Mouse (Mus musculus) kidney, adult 11 months (tissue): ENCODE data around the gene Olfr3.

Experiments
- DNase-seq: peaks from one replicate; pipeline ENCODE4 v3.0.0; 2022

The Olfr3 gene

DNA sequence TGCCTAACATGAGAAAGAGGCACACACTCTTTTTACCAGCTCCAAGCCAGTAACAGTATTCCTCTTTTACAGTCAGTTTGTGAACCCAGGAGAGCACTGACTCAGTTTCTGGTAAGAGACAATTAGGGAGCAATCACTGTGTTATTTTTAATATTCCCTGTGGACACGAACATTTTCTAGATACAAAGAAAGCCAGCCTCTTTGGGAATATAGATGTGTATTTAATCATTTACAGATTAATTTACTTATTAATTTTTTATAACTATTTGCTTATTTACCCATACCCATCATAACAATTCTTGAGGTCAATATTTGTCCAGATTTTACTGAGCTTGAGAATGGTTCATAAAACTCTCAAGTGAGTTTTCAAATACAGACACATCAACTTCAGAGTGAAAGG is at the start of gene Olfr3:
Gene Olfr3, minus strand, starts transcription at position 101 of the 400 bp plus-strand sequence.
- no peak for DNase-seq

- no peak for DNase-seq
Observed at GRCm38 (mm10) chr2:36862560-36862959, 45.7 kb upstream of the Olfr3 start, which contains the start of gene Olfr351. Gene Olfr351, minus strand, starts transcription at chr2:36862660.

- no peak for DNase-seq
Observed at GRCm38 (mm10) chr2:36846010-36846409, 29.2 kb upstream of the Olfr3 start, which contains the start of gene Olfr350. Gene Olfr350, plus strand, starts transcription at chr2:36846310.

- no peak for DNase-seq
Observed at GRCm38 (mm10) chr2:36790238-36790637, 26.6 kb downstream of the Olfr3 start, which contains the start of gene Olfr50. Gene Olfr50, plus strand, starts transcription at chr2:36790538.

GRCm38 (mm10) chr2:36783976-36784375 is 32.9 kb downstream of the Olfr3 start, which contains the start of gene Olfr348:
Gene Olfr348, plus strand, starts transcription at chr2:36784276.
- DNase-seq: no peak
